Mouse (Mus musculus) bone marrow, adult 2 months (tissue): Measurements from ENCODE around the gene Fabp7.

Source experiments
- CTCF ChIP-seq: fragments of 200-500 bp; IDR thresholded peaks from 2 replicates; pipeline ENCODE4 v1.5.1; 2011; ENCODE audit warnings: low read length, control low read depth; ENCODE audit not compliant: control insufficient read depth, insufficient read depth
- POLR2A ChIP-seq: fragments of 200-500 bp; IDR thresholded peaks from 2 replicates; pipeline ENCODE4 v1.6.1; 2011; ENCODE audit warnings: low read depth, mild to moderate bottlenecking, control low read depth, low read length, borderline replicate concordance; ENCODE audit not compliant: control insufficient read depth

DNA sequence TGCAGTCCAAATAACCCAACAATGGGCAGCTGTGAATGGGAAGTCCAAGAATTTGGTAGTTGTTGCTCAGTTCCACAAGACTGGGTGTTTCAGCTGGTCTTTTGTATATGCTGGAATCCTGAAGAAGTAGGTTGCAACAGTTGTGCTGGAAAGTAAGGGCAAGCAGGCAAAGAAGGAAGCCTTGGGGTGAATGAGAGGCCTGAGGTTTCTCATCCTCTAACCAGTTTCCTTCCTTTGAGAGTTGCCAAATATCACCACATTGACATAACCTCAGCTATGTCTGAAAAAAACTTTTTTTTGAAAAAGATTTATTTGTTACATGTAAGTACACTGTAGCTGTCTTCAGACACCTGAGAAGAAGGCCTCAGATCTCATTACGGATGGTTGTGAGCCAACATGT lies 50.4 kb downstream of the Fabp7 start:
- no peak for TF ChIP-seq POLR2A
- TF ChIP-seq CTCF = no peak
